Mouse (Mus musculus): ENCODE data around the gene Gm1113. TPM values are rescaled to one million over a fixed set of nuclear protein-coding genes. Genes with fewer than 3 reads are reported as not detected.

Gene Gm1113
- polyA plus RNA-seq, 1 experiment from 2014 or later = not detected

DNA sequence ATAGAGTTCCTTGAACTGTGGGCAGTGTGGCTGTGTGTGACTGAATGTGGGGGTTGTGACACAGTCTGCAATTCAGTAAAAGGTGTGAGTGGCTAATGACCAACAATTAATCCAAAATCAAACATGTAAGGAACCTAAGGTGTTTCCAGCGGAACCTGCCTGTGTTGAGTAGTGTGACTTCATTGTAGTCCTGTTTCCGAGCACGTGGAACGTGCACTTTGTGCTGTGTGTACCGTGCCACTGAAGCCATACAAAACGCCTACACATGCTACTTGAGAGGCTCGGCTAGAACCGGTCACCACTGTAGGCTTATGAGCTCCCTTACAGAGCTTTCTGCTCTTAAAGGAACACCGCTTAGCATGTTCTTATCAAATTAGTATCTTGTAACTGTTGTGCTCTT lies 30.4 kb upstream of the Gm1113 start:
- H3K9me3 ChIP-seq (replicated peaks; ENCODE audit: control insufficient read depth, low read length) = no peaks in the 10 kb centered on the region
- no peak overlapping the region for H3K27ac ChIP-seq (ENCODE audit: low read depth, low read length)
- H3K4me2 ChIP-seq = no peak overlapping the region
- no peak for ATAC-seq (replicated peaks; ENCODE audit: insufficient number of reproducible peaks, low FRiP score, low TSS enrichment)
- 78% methylated on average over 9 of the region's 9 CpGs for WGBS (ENCODE audit: insufficient replicate concordance)
- no peak overlapping the region for H3K9ac ChIP-seq (ENCODE audit: low read depth, low read length)
- H3K27me3 ChIP-seq (ENCODE audit: control insufficient read depth, insufficient read depth, low read length) = no peaks in the 10 kb centered on the region
- H3K4me3 ChIP-seq (ENCODE audit: low read depth, low read length) = no peak overlapping the region
- 0 out of 2 replicates have a peak, but pooled peaks cover 3% of the 10 kb centered on the region for H3K4me1 ChIP-seq (ENCODE audit: control insufficient read depth, insufficient read depth, low read length)
- H3K36me3 ChIP-seq (ENCODE audit: control insufficient read depth, insufficient read depth, low read length) = no peaks in the 10 kb centered on the region

DNA sequence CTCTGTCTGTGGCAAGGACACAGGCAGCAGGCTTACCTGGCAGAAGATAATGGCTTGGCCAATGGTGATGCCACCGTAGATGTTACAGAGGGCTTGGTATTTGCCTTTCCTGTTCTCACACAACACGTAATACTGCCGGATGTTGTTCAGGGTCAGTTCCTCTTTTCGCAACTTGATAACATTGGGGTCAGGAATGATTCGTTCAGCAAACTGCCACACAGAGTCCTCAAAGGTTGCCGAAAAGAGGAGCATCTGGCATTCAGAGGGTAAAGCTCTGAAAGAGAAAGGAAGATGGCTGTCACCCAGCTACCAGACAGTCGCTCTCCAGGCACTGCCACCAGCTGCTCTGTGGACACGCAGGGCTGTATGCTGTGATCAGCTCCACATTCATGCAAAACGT lies 28.7 kb upstream of the Gm1113 start:
- H3K9me3 ChIP-seq (replicated peaks; ENCODE audit: control insufficient read depth, low read length) = no peaks in the 10 kb centered on the region
- H3K4me3 ChIP-seq (ENCODE audit: low read depth, low read length) = no peak overlapping the region
- H3K4me1 ChIP-seq (ENCODE audit: control insufficient read depth, insufficient read depth, low read length) = 0 out of 2 replicates have a peak, but pooled peaks cover 3% of the 10 kb centered on the region
- ATAC-seq (replicated peaks; ENCODE audit: insufficient number of reproducible peaks, low FRiP score, low TSS enrichment) = no peak
- no peak overlapping the region for H3K9ac ChIP-seq (ENCODE audit: low read depth, low read length)
- H3K27me3 ChIP-seq (ENCODE audit: control insufficient read depth, insufficient read depth, low read length) = no peaks in the 10 kb centered on the region
- H3K36me3 ChIP-seq (ENCODE audit: control insufficient read depth, insufficient read depth, low read length) = no peaks in the 10 kb centered on the region
- 69% methylated on average over 9 of the region's 9 CpGs for whole genome bisulfite sequencing (ENCODE audit: insufficient replicate concordance)
- H3K4me2 ChIP-seq = no peak overlapping the region
- no peak overlapping the region for H3K27ac ChIP-seq (ENCODE audit: low read depth, low read length)

DNA sequence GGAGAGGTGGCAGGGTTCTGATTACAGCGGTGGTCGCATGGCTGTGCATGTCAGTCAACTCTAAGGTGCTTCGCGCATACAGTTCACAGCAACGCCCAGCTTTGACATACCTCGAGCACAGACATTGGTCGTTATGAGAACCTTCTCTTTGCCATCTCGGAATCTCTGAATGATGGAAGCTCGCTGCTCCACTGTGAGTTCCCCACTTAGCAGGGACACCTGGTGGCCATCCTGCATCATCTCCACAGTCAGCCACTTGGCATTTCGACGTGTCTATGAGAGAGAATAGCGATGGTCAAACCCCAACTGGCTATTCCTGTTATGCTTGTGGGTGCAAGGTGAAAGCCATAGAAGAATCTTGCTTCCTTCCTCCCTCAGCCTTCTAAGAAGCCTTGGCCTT lies 27.6 kb upstream of the Gm1113 start:
- H3K4me1 ChIP-seq (ENCODE audit: control insufficient read depth, insufficient read depth, low read length) = 0 out of 2 replicates have a peak, but pooled peaks cover 3% of the 10 kb centered on the region
- ATAC-seq (replicated peaks; ENCODE audit: insufficient number of reproducible peaks, low FRiP score, low TSS enrichment) = no peak
- no peaks in the 10 kb centered on the region for H3K36me3 ChIP-seq (ENCODE audit: control insufficient read depth, insufficient read depth, low read length)
- H3K27me3 ChIP-seq (ENCODE audit: control insufficient read depth, insufficient read depth, low read length) = no peaks in the 10 kb centered on the region
- no peak overlapping the region for H3K4me2 ChIP-seq
- H3K9me3 ChIP-seq (replicated peaks; ENCODE audit: control insufficient read depth, low read length) = no peaks in the 10 kb centered on the region
- H3K27ac ChIP-seq (ENCODE audit: low read depth, low read length) = no peak overlapping the region
- no peak overlapping the region for H3K4me3 ChIP-seq (ENCODE audit: low read depth, low read length)
- WGBS (ENCODE audit: insufficient replicate concordance) = 67% methylated on average over 12 of the region's 12 CpGs
- H3K9ac ChIP-seq (ENCODE audit: low read depth, low read length) = no peak overlapping the region

DNA sequence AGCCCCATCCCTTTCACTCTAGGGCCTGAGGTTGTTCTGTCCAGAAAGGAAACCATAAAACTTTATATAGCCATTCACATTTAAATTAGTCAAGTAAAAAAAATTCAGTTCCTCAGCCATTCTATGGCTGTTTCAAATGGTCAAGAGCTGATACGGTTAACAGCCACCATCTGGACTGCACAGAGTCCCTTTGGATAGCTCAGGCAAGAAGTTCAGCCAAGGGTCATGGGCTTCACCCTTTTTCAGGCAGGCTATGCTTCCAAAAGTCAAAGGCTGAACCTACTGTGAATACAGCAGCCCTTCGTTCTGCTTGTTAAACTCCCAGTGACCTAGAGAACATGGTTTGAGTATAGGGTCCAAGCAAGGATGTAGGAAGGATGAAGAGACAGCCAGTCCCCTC lies 26.6 kb upstream of the Gm1113 start:
- H3K9ac ChIP-seq (ENCODE audit: low read depth, low read length) = no peak overlapping the region
- H3K4me3 ChIP-seq (ENCODE audit: low read depth, low read length) = no peak overlapping the region
- ATAC-seq (replicated peaks; ENCODE audit: insufficient number of reproducible peaks, low FRiP score, low TSS enrichment) = no peak
- H3K27me3 ChIP-seq (ENCODE audit: control insufficient read depth, insufficient read depth, low read length) = no peaks in the 10 kb centered on the region
- 0 out of 2 replicates have a peak, but pooled peaks cover 3% of the 10 kb centered on the region for H3K4me1 ChIP-seq (ENCODE audit: control insufficient read depth, insufficient read depth, low read length)
- H3K9me3 ChIP-seq (replicated peaks; ENCODE audit: control insufficient read depth, low read length) = no peaks in the 10 kb centered on the region
- no peaks in the 10 kb centered on the region for H3K36me3 ChIP-seq (ENCODE audit: control insufficient read depth, insufficient read depth, low read length)
- WGBS (ENCODE audit: insufficient replicate concordance) = 88% methylated on average over 2 of the region's 2 CpGs
- H3K27ac ChIP-seq (ENCODE audit: low read depth, low read length) = no peak overlapping the region
- no peak overlapping the region for H3K4me2 ChIP-seq

DNA sequence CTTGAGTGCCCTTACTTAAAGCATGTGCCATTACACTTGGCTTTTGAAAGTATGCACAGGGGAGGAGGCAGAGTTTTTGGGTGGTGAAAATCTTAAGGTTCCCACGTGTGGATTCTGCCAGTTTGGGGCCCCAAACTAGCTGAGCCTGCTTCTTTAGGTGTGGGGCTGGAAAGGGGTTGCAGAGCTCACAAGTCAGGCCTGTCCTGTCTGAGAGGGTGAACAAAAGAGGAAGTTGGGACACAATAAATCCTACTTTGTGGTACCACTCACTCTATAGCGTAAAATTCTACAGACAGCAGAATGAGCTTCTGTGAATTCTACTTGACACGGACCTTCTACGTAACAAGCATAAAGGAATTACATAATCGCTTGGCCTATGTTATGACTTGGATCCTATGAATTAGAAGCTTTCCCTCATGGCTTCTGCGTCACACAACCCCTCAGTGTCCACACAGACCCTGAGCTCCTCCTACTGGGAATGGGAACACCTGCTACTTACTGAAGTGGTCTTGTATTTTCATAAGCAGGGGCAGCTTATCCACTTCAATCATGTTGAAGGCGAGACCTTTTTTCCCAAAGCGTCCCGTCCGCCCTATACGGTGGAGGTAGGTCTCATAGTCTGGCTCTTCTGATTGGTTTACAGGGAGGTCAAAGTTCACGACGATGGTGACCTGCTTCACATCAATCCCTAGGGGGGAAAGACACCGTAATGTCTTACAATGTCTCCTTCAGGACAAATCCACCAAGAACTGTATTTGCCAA lies 25.2 kb upstream of the Gm1113 start:
- H3K27me3 ChIP-seq (ENCODE audit: control insufficient read depth, insufficient read depth, low read length) = no peaks in the 10 kb centered on the region
- H3K9ac ChIP-seq (ENCODE audit: low read depth, low read length) = no peak overlapping the region
- no peak overlapping the region for H3K4me2 ChIP-seq
- no peaks in the 10 kb centered on the region for H3K36me3 ChIP-seq (ENCODE audit: control insufficient read depth, insufficient read depth, low read length)
- 80% methylated on average over 14 of the region's 14 CpGs for WGBS (ENCODE audit: insufficient replicate concordance)
- H3K9me3 ChIP-seq (replicated peaks; ENCODE audit: control insufficient read depth, low read length) = no peaks in the 10 kb centered on the region
- H3K4me3 ChIP-seq (ENCODE audit: low read depth, low read length) = no peak overlapping the region
- no peak for ATAC-seq (replicated peaks; ENCODE audit: insufficient number of reproducible peaks, low FRiP score, low TSS enrichment)
- H3K27ac ChIP-seq (ENCODE audit: low read depth, low read length) = no peak overlapping the region
- peaks cover 3% of the 10 kb centered on the region; the same call in 1 of the 2 replicates for H3K4me1 ChIP-seq (ENCODE audit: control insufficient read depth, insufficient read depth, low read length)

DNA sequence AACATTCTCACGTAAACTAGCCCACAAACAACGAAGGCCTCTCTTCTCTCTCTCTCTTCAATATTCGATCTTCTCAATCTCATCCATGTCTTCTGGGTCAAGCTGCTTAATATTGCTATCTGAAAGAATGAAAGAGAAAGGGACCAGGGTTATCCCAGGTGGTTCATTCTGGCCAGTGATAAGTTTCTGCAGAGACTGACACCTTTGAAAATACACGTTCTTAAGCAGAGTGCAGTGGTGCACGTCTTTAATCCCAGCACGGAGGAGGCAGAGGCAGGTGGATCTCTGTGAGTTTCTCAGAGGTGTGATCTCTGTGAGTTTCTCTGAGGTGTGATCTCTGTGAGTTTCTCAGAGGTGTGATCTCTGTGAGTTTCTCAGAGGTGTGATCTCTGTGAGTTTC lies 23.9 kb upstream of the Gm1113 start:
- H3K36me3 ChIP-seq (ENCODE audit: control insufficient read depth, insufficient read depth, low read length) = no peaks in the 10 kb centered on the region
- no peak for ATAC-seq (replicated peaks; ENCODE audit: insufficient number of reproducible peaks, low FRiP score, low TSS enrichment)
- no peak overlapping the region for H3K27ac ChIP-seq (ENCODE audit: low read depth, low read length)
- WGBS (ENCODE audit: insufficient replicate concordance) = 55% methylated on average over 6 of the region's 6 CpGs
- peaks cover 8% of the 10 kb centered on the region; the same call in 1 of the 2 replicates for H3K4me1 ChIP-seq (ENCODE audit: control insufficient read depth, insufficient read depth, low read length)
- H3K9me3 ChIP-seq (replicated peaks; ENCODE audit: control insufficient read depth, low read length) = no peaks in the 10 kb centered on the region
- no peak overlapping the region for H3K4me2 ChIP-seq
- no peak overlapping the region for H3K4me3 ChIP-seq (ENCODE audit: low read depth, low read length)
- H3K9ac ChIP-seq (ENCODE audit: low read depth, low read length) = no peak overlapping the region
- H3K27me3 ChIP-seq (ENCODE audit: control insufficient read depth, insufficient read depth, low read length) = no peaks in the 10 kb centered on the region

DNA sequence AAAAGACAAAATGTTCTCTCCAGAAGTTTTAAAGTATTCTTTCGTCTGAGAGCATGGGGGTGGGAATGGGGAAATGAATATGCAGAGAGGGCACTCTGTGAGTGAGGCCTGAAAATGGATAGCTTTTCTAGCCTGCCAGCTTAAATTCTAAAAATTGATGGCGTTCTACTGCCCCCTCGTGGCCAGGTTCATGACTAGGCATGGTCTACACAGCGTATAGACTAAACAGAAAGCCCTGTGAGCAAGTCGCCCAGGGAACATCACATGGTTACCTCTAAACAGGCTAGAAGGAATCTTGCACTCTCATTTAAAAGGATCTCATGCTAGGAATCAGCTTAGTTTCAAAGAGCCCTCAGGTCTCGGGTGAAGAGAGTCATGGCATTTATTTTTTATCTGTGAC lies 23.4 kb upstream of the Gm1113 start:
- H3K36me3 ChIP-seq (ENCODE audit: control insufficient read depth, insufficient read depth, low read length) = no peaks in the 10 kb centered on the region
- ATAC-seq (replicated peaks; ENCODE audit: insufficient number of reproducible peaks, low FRiP score, low TSS enrichment) = no peak
- 12% methylated on average over 6 of the region's 6 CpGs for WGBS (ENCODE audit: insufficient replicate concordance)
- no peak overlapping the region for H3K27ac ChIP-seq (ENCODE audit: low read depth, low read length)
- H3K9ac ChIP-seq (ENCODE audit: low read depth, low read length) = no peak overlapping the region
- H3K4me1 ChIP-seq (ENCODE audit: control insufficient read depth, insufficient read depth, low read length) = peaks cover 6% of the 10 kb centered on the region; the same call in 1 of the 2 replicates
- no peak overlapping the region for H3K4me2 ChIP-seq
- H3K27me3 ChIP-seq (ENCODE audit: control insufficient read depth, insufficient read depth, low read length) = no peaks in the 10 kb centered on the region
- H3K4me3 ChIP-seq (ENCODE audit: low read depth, low read length) = no peak overlapping the region
- H3K9me3 ChIP-seq (replicated peaks; ENCODE audit: control insufficient read depth, low read length) = no peaks in the 10 kb centered on the region

DNA sequence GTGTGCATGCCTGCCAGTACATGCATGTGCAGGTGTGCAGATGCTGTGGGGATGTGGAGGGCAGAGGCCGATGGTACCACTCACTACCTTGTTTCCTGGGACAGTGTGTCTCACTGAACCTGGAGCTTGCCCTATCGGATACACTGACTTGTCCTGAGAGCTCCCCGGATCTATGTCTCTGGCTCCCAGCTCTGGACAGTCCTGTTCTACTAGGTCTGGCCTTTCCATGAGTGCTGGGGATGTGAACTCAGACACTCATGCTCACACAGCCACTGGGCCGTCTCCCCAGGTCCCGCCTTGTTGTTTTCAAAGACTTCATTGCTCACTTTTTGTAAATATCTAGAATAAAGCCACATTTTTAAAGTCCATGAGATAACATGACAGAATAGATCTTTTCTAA lies 23.0 kb upstream of the Gm1113 start:
- H3K27me3 ChIP-seq (ENCODE audit: control insufficient read depth, insufficient read depth, low read length) = no peaks in the 10 kb centered on the region
- H3K9me3 ChIP-seq (replicated peaks; ENCODE audit: control insufficient read depth, low read length) = no peaks in the 10 kb centered on the region
- peaks cover 6% of the 10 kb centered on the region; the same call in 1 of the 2 replicates for H3K4me1 ChIP-seq (ENCODE audit: control insufficient read depth, insufficient read depth, low read length)
- H3K4me3 ChIP-seq (ENCODE audit: low read depth, low read length) = no peak overlapping the region
- H3K4me2 ChIP-seq = no peak overlapping the region
- no peak overlapping the region for H3K9ac ChIP-seq (ENCODE audit: low read depth, low read length)
- 79% methylated on average over 5 of the region's 5 CpGs for WGBS (ENCODE audit: insufficient replicate concordance)
- H3K27ac ChIP-seq (ENCODE audit: low read depth, low read length) = no peak overlapping the region
- ATAC-seq (replicated peaks; ENCODE audit: insufficient number of reproducible peaks, low FRiP score, low TSS enrichment) = no peak
- H3K36me3 ChIP-seq (ENCODE audit: control insufficient read depth, insufficient read depth, low read length) = no peaks in the 10 kb centered on the region
